Mouse (Mus musculus) layer of hippocampus, adult 8-10 months (tissue): ENCODE data around the gene Fam129c. TPM values are rescaled to one million over a fixed set of nuclear protein-coding genes. Genes with fewer than 3 reads are reported as not detected.
A peak's percentile ranks its signal among the peaks of the same experiment; 100 is the strongest.

Experiments used
- DNase-seq, 2 experiments: peaks; one replicate each; pipeline ENCODE4 v3.0.0; 2022; ENCODE audit warnings: low spot score in 2 of 2
- total RNA-seq, 4 experiments: library from RNA; stranded (reverse); gene quantifications; 2 replicates each; pipeline ENCODE4 v1.2.4; 2022

Fam129c gene
- total RNA-seq, result 1 to 10 TPM; 2.0 to 4.6 (median 3.5) TPM

- no peak for DNase-seq
These were observed at the start of gene Fam129c for GRCm38 (mm10) chr8:71597451-71597850. Gene Fam129c, plus strand, starts transcription at chr8:71597648.

GRCm38 (mm10) chr8:71550754-71551153 lies 46.7 kb upstream of the Fam129c start:
- DNase-seq, result no peak

DNA sequence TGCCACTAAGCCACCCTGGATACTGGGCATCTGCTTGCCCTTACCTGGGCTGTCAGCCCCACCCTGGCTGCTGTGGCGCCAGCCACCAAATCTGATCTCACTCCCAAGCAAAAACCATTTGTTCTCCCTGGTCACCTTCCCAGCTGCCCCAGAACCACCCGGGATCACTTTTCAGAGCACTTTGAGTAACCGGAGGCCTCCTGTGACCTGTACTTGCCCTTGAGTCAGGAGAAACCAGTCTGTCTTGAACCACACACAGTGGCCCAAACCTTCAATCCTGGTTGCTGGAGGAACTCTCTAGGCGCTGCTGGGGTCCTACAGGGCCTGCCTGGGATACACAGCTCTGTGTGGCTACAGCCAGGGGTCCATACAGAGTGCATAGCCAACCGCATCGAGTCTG lies 44.7 kb upstream of the Fam129c start:
- no peak for DNase-seq

DNA sequence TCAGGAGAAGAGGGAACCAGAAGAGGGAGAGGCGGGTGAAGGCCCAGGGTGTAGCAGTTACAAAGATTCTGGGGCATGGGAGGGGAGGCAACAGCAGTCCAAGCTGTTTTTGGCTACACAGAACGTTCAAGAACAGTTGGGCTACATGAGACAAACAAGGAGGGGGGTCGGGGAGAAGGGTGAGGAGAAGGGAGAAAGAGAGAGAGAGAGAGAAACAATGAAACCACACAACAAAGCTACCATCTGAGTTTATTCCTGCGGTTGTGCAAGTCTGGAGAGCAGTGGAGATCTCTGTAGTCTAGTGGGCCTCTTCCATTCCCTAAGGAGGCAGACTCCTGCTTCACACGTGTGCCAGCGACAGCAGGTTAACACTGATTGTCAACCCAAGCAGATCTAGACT lies 43.4 kb upstream of the Fam129c start:
- no peak for DNase-seq

GRCm38 (mm10) chr8:71554644-71555043 lies 42.8 kb upstream of the Fam129c start:
- no peak for DNase-seq

GRCm38 (mm10) chr8:71558071-71558957 lies 39.1 kb upstream of the Fam129c start, which contains the start of gene Tmem221:
Gene Tmem221, minus strand, starts transcription at chr8:71558871.
- no peak for DNase-seq

DNA sequence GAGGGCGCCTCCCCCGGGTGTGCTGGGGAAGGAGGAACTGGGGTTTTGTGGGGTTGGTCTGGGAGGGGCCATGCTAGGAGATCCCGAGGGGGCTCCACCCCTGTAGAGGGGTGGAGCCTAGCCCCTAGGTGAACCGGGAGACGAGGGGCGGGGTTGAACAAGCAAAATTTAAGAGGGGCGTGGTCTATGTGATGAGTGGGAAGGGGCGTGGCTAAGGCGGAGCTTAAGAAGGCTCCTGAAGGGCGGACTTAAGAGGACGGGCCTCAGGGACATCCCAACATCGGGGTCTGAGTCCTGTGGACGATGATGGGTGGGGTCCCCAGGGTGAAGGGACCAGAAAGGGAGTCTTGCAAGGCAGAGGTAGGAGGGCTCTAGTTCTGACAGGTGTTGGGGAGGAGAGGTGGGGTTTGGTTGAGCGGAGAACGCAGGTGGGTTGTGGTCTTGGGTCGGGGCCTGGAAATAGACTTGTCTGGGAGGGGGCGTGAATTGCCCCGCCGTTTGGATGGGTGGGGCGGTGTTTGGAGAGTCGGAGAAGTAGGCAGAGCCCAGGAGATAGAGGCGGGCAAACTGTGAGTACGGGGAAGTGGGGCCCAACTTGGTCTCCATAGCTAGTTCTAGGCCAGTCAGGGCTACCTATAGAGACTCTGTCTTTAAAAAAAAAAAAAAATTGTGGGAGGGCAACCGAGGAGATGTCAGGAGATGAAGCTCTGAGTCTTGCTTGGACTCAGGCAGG lies 38.3 kb upstream of the Fam129c start:
- DNase-seq, result no peak

- no peak for DNase-seq
These were observed 37.4 kb upstream of the Fam129c start for GRCm38 (mm10) chr8:71560071-71560470.

- no peak for DNase-seq
These were observed 36.7 kb upstream of the Fam129c start for GRCm38 (mm10) chr8:71560765-71561164.

DNA sequence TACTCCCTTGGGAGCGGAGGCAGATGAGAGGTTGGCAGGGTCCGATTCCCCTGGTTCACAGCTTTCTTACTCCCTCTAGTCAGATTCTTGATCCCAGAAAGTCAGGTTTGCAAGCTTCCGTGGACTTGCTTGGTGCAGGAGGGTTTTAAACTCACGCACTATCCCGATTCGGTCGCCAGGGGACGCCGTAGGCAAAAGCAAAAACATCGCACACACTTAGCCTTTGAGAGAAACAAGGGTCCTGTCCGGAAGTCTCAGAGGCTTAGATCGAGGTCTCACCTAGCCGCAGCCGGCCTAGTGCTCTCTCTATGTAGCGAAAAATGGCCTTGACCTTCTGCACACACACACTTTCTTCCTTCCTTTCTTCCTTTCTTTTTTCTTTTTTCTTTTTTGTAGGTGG lies 36.0 kb upstream of the Fam129c start:
- peak in 1 of 2 experiments; percentile 63 for DNase-seq

DNA sequence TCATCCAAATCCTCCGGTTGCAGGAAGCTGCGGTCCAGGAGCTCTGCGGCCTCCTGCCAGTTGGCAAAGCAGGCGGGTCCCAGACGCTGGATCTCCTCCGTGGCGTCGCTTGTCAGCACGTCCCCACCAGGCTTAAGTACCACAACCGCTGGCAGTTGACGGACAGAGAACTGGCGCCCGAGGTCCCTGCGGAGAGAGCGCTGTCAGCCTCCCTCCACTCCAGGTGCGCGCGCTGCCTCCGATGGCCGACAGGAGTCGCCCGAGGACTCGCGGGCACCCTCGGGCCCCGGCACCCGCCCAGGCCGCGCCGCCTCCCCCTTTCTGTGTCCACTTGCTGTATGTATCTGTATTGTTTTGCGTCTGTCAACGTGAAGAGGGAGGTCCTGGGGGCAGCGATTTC lies 34.7 kb upstream of the Fam129c start:
- peak in 1 of 2 experiments; percentile 63 for DNase-seq

GRCm38 (mm10) chr8:71563992-71564391 lies 33.5 kb upstream of the Fam129c start:
- no peak for DNase-seq

DNA sequence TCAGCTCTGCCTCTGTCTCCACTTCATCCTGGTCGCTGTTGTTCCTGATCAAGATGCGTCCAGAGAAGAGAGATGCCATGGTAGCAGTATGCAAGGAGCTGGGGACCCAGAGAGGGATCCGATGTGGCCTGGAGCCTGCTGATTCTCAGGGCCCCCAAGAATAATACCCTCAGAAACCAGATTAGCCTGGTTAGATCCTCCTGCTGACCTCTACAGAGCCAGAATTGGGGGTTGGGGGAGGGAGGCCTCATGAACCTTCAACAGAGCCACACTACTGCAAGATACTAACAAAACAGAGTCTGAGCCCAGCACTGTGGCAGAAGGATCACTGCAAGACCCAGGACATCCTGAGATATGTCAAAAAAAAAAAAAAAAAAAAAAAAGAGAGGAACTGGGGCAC lies 30.9 kb upstream of the Fam129c start, which contains the start of gene Nxnl1:
Nxnl1 (minus strand) TSS at position 101 of the 400 bp plus-strand sequence.
- no peak for DNase-seq

GRCm38 (mm10) chr8:71567587-71567986 lies 29.9 kb upstream of the Fam129c start:
- no peak for DNase-seq

DNA sequence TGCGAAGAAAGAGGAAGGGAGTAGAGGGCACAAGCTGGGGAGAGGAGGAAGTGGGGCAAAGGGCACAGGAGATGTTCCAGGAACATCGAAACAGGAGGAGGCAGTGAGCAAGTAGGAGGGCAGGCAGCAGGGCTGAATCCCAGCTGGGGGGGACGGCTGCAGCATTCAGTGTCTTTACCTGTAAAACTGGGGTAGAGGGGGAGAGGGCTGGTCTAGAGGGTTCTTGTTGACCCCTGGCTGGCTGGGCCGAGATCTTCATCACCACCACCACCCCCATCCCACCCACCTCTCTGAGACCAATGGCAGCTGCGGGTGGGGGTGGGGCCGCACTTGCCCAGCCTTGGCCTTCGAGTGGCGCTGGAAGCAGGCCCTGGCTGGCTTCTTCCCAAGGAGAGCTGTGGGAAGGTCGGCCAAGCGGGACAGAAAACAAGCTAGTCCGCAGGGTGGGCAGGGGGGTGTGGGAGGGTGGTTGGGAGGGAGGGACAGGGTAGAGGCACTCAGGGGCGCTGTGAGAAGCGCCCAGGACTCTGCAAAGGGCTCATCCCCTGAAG lies 29.0 kb upstream of the Fam129c start, which contains the start of gene Slc27a1:
Slc27a1 (plus strand) TSS at position 496 of the 551 bp plus-strand sequence.
- DNase-seq, result peak; percentile 73 to 74

DNA sequence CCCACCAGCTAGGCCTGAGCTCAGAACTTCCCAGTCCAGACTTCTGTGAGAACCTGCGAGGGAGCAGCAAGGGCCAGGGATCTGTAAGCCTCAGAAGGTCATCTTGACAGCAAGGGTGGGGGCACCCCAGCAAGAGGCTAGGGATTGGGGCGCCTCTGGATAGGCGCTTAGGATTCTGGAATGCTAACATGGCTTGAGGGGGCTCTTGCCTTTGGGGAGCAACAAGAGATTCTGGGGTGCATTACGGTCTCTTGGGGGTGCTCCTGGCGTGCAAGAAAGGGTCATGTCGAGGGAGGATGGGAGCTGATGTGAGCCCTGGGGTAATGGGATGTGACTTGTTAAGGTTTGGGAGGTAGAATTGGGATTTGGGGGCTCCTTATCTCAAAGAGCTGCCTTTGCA lies 28.5 kb upstream of the Fam129c start:
- no peak for DNase-seq

GRCm38 (mm10) chr8:71569366-71570290 lies 27.8 kb upstream of the Fam129c start:
- peak; percentile 92 to 95 for DNase-seq

DNA sequence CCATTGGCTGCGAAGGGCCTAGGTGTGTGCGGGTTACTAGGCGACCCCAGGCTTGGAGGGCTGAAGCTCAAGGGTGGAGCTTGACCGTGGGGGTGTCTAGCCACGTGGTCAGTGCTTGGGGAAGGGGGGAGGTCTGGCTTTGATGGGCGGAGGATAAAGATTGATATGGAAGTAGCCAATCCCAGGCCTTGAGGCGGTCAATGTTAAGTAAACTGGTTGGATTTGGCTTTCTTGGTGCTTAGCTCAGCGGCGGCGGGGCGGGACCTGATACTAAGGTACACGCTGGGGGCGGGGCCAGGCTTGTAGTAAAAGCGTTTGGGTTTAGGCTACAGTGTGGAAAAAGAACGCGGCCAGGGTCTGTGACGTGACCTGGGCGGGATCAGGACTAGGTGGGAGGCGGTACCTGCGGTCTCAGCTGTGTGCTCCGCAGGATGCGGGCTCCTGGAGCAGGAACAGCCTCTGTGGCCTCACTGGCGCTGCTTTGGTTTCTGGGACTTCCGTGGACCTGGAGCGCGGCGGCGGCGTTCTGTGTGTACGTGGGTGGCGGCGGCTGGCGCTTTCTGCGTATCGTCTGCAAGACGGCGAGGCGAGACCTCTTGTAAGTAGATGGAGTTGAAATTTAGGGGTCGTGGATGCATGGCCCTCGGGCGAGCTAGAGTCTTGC lies 27.0 kb upstream of the Fam129c start:
- DNase-seq, result peak; percentile 96 to 98

GRCm38 (mm10) chr8:71572077-71572476 lies 25.4 kb upstream of the Fam129c start:
- no peak for DNase-seq
